Mouse (Mus musculus) gastrocnemius, postnatal 36 days (tissue): Measurements from ENCODE around the gene Spaca7. TPM values are rescaled to one million over a fixed set of nuclear protein-coding genes. Genes with fewer than 3 reads are reported as not detected.
A peak's percentile ranks its signal among the peaks of the same experiment; 100 is the strongest.
"Not testable (repeated sequence)": the region's sequence is repeated elsewhere in the genome, so short reads cannot be mapped to it uniquely, and the experiment has no call there.

Experiments used
- DNase-seq, 2 experiments: peaks; one replicate each; pipeline ENCODE4 v3.0.0; 2022
- intact Hi-C: fragments of 180-260 bp; cut with DNase I; formaldehyde crosslinking; loops from one replicate; pipeline ENCODE4 v1.15.1; 2025
- long read RNA-seq, 2 experiments: library from polyadenylated mRNA; stranded (forward); transcript quantifications; one replicate each; pipeline ENCODE4 v2.0.0; 2021
- total RNA-seq, 2 experiments: library from RNA; stranded (reverse); gene quantifications; 2 replicates each; pipeline ENCODE4 v1.2.3; 2021

The Spaca7 gene
- total RNA-seq: not detected
- long read RNA-seq, experiment 1: 0 reads
- long read RNA-seq, experiment 2: 0 reads

DNA sequence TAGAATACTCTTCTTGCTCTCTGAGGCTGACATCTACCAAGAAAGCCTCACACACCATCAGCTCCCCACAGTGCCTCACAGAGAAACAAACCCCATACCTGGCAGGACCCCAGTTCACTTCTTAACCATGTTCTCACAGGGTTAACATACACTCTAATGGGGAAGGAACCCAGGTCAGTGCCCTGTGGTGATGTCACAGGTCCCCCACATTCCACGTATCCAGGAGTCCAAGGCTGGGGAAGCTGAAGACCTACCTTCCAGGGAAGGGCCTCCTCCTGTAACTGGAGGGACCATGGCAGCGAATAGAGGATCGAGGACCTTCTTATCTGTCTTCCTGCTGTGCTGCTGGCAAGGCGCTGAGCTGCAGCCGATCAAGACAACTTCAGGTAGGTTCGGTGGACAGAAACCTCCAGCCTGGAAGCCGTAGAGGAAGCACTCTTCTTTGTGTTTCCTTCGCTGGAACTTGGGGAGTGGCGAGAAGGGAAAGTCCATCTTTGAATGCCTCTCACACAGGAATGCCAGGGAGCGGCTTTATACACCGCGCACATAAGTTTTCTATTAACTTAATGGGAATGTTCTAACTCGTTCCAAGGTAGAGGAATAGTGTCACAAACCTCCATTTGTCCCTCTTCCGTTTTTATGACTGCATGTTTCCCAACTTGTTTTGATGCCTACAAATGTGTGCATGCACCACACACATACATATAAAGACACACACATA lies at the start of gene Spaca7:
Spaca7 (plus strand) TSS at position 216 of the 721 bp plus-strand sequence.
- intact Hi-C loops: no loop called here
- no peak for DNase-seq

DNA sequence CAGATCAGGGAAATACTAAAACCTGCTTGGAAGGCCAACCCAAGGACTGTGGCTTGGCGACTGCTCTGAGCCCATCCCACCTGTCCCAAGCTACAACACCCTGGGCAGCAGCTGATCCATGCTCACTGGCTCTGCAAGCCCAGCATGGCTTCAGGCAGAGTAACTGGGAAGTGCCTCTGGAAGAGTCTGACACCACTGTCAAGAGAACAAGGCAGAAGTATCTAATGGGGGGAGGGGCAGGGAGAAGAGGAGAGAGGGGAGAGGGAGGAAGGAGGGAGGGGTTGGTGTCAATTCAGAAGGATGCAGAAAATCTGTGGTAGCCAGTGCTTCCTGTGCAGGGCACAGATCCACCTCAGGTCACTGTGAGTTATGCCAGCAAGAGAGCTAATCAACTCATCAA lies 48.5 kb upstream of the Spaca7 start:
- no peak for DNase-seq
- intact Hi-C loops: no loop called here

DNA sequence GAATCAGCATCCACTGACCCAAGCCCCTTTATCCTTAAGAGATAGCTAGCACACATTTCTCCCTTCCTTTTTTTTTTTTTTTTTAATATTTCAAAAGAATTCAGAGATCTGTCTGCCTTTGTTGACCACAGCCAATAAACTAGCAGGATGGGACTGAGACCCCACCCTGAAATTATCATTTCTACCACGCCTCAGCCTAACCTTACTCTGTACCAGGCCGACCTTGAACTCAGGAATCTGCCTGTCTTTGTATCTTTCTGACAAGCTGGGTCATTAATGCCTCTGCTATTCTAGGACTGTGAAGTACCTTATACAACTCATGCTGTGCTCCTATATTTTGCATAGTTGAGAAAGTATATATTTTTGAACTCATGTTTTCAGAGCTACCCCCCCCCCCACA lies 44.2 kb upstream of the Spaca7 start:
- intact Hi-C loops: no loop called here
- no peak for DNase-seq

- intact Hi-C loops: no loop called here
- DNase-seq: no peak
Observed at GRCm38 (mm10) chr8:12535617-12536016, 37.2 kb upstream of the Spaca7 start.

GRCm38 (mm10) chr8:12536306-12536705 lies 36.5 kb upstream of the Spaca7 start:
- intact Hi-C loops: no loop called here
- no peak for DNase-seq

DNA sequence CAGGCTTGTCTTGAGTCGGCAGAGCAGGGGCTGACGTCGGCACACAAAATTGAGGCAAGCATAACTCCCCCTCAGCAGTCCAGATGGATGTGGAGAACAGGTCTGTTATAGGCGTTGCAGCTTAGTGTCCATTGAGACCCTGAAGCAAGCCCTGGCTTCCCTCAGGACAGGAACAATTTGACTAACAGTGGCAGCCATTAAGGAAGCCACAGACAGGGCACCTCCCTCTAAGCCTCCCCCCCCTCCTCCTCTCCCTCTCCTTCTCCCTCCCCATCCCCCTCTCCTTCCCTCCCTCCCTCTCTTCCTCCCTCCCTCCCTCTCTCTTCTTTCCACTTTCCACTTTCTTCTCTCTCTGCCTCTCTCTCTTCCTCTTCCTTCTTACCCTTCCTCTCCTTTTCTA lies 27.6 kb upstream of the Spaca7 start:
- DNase-seq: no peak
- intact Hi-C loops: no loop called here

DNA sequence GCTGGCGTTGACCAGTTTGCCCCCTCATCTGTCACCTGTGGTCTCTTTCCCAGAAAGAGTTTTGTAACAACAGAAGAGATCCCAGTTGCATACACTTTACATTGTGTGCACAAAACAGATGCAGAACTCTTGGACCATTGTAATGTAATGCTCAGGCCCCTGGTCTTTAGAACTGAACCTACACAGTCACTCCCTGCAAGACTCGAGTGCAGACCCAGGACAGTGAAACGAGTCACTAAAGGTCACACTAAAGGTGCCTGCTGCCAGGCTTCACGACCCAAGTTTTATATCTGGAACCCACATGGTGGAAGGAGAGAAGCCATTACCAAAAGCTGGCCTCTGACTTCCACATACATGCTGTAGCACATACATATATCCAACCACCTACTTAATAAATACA lies 27.2 kb upstream of the Spaca7 start:
- intact Hi-C loops: no loop called here
- no peak for DNase-seq

DNA sequence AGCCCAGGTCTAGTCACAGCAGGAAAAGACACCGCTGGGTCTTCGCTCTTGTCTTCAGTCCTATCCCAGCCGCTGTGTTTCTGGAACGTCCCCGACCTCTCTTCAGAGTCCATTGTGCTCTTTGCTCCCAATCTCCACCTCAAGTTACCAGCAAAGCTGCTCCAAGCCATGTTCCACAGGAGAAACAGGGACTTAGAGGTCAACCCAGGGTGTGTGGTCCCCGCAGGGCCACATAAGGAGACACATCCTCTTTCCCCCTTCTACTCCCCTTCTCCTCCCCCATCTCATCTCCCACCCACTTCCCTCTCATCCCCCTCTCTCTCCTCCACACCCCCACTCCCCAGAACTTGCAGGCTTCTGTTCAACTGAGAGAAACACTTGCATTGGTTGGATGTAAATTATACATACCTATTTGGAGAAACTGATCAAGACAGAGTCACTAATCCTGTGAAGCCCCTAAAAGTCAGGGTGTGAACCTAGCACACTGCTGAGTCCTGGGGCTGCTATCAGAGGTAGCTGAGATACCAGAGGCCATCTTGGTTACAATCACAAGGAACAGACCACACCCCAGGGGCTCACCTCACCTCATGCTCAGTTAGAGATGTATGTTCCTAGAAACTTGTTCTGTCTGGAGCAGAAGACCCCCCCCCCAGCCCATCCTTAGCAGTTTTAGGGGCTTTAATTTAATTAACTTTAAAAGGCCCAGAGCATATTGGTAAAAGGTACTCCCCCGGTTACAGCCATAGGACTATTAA lies 25.2 kb upstream of the Spaca7 start:
- intact Hi-C loops: no loop called here
- no peak for DNase-seq

GRCm38 (mm10) chr8:12548255-12548654 lies 24.6 kb upstream of the Spaca7 start:
- no peak for DNase-seq
- intact Hi-C loops: no loop called here

GRCm38 (mm10) chr8:12548680-12549079 lies 24.1 kb upstream of the Spaca7 start:
- no peak for DNase-seq
- intact Hi-C loops: no loop called here

DNA sequence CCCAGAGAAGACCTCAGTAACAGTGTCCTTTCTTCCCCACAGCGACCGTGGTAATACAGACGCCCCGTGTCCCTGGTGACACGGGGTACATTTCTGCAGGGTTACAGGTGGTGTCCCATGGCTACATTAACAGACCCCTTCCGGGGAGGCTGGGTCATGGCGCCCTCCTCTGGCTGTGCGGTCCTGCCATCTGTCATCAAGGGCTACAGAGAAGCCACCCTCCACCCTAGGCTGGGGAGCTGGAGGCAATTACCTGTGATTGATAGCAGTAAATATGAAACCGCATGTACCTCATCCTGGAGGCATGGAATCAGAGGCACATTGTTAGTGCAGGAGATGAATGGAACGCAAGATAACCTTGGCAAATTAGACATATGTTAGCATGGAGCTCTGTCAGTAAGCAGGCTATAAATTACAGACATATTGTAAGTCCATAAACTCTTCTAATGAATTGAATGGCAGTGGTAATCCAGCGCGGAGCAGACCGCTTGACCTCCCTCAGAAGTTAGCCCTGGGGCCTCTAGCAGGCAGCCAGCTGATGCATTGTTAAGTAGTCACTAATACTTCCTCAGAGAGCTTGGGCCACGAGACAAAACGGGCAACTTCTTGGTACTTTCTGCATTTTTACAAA lies 17.2 kb upstream of the Spaca7 start:
- DNase-seq: no peak
- intact Hi-C loops: no loop called here

GRCm38 (mm10) chr8:12558786-12559185 lies 14.0 kb upstream of the Spaca7 start:
- intact Hi-C loops: no loop called here
- no peak for DNase-seq

DNA sequence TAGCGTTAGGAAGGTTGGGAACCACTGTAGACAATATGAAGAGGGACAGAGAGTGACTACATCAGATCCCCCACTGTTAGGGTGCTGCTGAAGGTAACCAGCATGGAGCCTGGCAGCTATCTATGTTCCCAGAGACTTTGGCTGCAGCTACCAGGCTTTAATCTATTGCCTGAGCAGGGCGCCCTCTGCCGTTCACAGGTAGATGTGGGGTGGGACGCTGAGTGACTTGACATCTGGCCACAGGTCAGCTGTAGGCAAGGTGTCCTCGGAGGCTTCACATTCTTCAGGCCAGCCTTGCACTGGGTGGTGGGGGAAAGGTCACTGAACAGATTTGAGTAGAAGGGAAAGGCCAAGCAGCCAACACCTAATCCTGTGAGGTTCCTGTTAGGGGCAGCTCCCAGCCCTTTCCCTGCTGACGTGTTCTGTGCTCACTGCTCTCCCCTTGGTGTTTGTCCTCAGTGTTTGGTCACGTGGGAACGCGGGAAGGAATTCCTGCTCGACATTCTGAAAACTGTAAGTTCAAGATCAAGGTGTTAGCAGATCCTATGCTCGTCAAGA lies 11.3 kb upstream of the Spaca7 start:
- peak; percentile 38 to 43 for DNase-seq
- intact Hi-C loops: loop anchor here (2.0 kb wide), 2 partner anchors 563 to 603 kb away; no protein-coding TSS in a partner anchor

GRCm38 (mm10) chr8:12564307-12564706 lies 8.5 kb upstream of the Spaca7 start:
- intact Hi-C loops: no loop called here
- no peak for DNase-seq

DNA sequence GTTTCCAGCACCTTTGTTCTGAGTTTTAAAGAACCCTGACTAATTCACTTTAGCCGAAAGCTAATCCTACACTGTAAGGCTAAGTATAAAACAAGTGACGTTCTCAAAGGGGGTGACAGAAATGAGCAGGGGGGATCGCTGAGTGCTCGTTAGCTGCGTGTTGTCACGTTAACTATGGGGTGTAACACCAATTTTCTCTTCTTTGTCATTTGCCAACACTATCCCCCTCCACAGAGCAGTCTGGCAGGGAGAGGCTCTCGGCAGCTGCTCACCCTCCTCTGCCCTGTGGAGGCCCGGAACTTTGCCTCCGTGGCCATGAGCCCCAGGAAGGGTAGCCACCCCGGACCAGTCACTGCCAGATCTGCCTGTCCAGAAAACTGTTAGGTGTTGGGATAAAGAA lies 7.3 kb upstream of the Spaca7 start:
- intact Hi-C loops: no loop called here
- DNase-seq: no peak

DNA sequence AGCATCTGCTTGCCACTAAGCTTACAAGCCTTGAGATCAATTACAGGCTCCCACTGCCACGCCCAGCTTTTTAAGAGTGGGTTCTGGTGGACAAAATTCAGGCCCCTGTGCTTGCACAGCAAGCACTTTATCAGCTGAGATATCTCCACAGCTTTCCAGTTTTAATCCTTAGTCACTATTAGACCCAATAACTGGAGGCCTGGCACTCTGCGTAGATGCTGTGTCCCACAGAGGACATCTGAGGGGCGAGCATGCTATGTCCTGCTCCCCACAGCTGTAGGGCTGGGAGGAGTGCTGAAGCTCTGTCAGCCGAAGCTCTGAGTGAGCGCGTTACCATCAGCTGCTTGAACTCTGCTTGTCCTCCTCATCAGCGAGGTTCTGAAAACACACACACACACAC lies 6.3 kb upstream of the Spaca7 start:
- intact Hi-C loops: no loop called here
- DNase-seq: no peak

DNA sequence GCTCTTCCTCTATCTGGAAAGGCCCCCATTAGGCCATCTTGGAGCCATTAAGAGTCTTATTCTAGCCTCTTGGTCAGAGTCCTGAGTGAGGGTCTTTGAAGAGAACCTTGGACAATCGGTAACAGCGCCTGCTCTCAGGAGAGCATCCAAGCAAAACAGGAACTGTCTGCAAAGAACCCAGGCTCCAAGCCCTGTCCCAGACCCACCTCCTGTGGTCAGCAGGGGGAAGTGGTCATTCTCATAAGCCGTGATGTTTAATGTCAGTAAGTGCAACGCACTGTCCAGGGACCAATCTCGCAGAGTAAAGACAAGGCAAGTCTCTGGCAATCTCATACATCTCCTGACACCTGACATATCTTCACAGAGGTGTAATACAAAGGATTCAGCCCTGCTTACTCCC lies 3.2 kb downstream of the Spaca7 start:
- intact Hi-C loops: no loop called here
- no peak for DNase-seq

DNA sequence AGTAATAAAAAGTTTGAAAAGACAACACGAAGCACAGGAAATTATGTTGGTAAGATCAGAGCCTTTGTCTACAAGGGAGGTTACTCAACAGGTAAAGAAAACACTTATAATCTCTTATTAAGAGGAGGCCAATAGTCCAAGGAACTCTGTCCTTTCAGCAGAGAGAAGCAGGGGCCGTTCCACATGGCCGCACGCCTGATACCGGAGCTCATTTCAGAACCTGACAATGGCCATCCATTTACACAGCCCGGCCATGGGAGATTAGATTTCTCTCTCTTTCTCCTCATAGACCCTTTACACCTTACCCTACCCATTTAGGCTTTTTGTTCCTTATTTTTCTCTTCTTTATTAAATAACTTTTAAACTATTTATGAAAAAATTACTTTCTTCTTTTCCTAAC lies 3.9 kb downstream of the Spaca7 start:
- no peak for DNase-seq
- intact Hi-C loops: no loop called here

DNA sequence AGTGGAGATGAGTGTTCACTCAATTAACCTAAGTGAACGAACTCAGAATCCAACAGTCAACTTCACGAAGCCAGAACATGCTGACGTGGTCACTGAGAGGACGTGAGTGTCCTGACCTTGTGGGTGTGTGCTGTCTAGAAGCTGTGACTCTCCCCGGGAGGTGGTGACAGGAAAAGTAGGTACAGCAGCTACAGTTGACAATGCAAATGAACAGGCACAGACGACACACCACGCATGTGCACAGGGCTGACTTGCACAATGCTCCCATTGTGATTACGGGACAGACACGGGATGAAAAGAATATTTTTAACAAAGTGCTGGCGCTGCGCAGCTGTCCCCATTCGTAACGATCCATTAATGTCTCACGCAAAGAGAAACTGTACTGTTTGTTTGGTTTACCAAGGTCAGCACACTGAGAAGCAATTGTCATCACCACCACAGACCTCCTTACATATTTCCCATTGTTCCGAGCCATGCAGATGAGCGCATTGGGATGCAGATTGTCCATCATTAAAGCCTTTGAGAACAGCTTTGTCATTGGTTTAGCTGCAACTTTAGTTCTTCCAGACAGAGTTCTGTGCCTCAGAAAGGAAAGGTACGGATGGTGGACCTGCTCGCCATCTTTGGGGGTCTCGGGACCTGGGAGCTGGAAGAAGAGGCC lies 6.6 kb downstream of the Spaca7 start:
- DNase-seq, intact Hi-C loops: not testable (repeated sequence)

GRCm38 (mm10) chr8:12583785-12584184 lies 11.0 kb downstream of the Spaca7 start:
- intact Hi-C loops: no loop called here
- no peak for DNase-seq

DNA sequence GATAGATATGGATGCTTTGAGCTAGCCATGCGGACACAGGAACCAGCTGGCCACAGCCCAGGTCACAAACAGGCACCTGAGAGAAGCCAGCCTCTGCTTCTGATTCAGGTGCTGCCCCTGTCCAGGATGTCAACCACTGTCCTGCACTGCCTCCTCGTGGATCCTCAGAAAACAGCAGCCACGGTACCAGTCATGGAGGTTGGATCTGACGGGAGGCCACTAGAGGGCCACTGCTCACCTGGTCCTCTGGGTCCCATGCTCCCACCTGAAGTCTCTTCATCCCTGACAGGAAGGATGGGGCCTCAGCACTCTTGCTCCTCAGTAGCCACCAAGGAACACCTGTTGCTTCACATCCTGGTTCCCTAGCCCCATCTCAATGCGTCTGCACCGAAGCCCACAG lies 34.4 kb downstream of the Spaca7 start:
- intact Hi-C loops: loop anchor here (5.0 kb wide), 2 partner anchors 70 to 650 kb away; no protein-coding TSS in a partner anchor
- peak; percentile 45 to 53 for DNase-seq
